Mouse (Mus musculus) forelimb bud, embryonic 11.5 days (tissue): ENCODE data around the gene Zdhhc13.

Experiments used
- DNase-seq: peaks from one replicate; pipeline ENCODE4 v3.0.0-alpha.2; 2012; ENCODE audit warnings: low read depth, low spot score

Zdhhc13 gene

DNA sequence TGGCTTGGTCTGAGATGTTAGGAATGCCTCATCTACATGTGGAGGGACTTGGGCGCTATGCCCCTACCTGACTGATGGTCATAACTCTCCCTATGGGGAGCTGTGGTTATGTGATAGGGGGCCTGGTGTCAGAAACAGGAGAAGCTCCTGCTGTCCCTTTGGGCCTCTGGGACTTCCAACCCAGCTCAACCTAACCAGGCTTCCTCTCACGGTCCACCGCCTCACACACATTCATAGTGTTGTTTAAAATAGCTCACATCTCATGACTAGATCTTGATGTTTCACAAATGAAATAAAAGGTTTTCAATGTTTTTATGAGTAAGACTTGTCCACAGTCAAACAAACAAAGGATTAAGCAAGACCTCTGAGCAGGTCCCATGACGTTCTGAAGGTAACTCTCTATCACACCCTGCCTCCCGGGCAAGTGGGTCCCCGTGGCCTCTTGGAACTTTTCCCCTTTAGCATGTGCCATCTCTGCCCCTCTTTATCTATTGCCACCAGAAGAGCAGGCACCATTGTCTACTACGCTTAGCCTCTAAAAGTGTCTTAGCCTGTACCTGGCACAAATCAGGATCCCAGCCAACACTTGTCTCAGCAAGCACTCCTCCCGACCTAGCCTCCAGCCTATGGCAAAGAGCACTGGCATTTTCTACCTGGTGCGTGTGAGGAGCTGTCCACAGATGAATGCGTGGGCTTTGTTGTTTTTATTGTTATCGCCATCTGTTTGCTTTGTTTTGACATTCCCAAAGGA lies 3.9 kb upstream of the Zdhhc13 start:
- no peak for DNase-seq

DNA sequence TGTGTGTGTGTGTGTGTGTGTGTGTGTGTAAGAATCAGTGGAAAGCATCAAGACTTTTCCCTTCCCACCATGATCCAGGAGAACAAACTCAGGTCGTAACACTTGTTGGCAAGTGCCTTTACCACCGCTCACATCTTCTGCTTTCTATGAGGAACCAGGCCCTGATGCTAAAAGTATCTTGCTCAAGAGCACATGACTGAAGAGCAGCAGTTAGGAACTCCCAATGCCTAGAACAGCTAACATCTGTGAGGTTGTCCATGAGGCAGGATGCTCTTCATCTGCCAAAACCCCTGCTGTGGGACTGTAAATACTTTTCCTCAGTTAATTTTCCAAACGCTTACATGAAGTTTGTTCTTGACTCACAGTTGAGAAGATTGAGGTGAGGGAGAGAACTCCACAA lies 455 bp upstream of the Zdhhc13 start:
- DNase-seq, result no peak

GRCm38 (mm10) chr7:48790117-48790516 lies 1.3 kb downstream of the Zdhhc13 start:
- no peak for DNase-seq

DNA sequence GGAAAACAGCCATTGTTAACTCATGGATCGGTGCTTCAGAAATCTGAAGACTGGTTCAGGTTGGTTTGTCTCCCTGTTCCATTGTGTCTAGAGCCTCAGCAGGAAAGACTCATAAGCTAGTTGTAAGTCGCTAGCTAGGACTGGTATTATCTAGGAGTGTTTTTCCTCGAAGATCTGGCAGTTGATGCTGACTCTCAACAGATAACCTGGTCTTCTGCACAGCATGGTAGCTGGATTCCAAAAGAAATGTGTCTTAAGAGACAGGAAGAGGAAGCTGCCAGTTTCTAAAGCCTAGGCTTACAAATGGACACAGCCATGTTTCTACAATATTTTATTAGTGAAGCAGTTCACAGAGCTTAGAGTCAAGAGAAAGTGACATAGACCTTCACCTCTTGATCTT lies 2.6 kb downstream of the Zdhhc13 start:
- DNase-seq, result no peak

DNA sequence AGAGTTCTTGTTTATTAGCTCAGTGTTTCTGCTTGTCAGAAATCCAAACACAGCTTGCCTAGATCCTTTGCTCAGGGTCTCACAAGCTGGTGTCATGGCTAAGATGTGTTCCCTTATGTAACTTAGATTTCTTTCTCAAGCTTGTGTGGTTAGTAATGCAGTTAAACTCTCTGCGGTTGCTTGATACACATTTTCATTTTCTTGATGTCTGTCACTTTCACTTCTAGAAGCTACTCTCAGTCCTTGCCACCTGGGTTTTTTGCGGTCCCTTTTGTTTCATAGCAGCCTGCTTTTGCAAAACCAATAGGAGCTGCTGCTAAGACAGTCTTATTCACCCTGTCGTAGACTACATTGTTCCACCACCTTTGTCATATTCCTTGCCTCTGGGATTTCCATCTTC lies 6.3 kb downstream of the Zdhhc13 start:
- DNase-seq, result no peak

GRCm38 (mm10) chr7:48803381-48803780 lies 14.6 kb downstream of the Zdhhc13 start:
- no peak for DNase-seq

- no peak for DNase-seq
These were observed 17.8 kb downstream of the Zdhhc13 start for GRCm38 (mm10) chr7:48806587-48806986.

- no peak for DNase-seq
These were observed 21.8 kb downstream of the Zdhhc13 start for GRCm38 (mm10) chr7:48810652-48811051.

- no peak for DNase-seq
These were observed 23.6 kb downstream of the Zdhhc13 start for GRCm38 (mm10) chr7:48812358-48812757.

- no peak for DNase-seq
These were observed 24.8 kb downstream of the Zdhhc13 start for GRCm38 (mm10) chr7:48813594-48813993.

- no peak for DNase-seq
These were observed 32.9 kb downstream of the Zdhhc13 start for GRCm38 (mm10) chr7:48821654-48822053.

- DNase-seq, result no peak
These were observed 34.8 kb downstream of the Zdhhc13 start for GRCm38 (mm10) chr7:48823621-48824020.

- no peak for DNase-seq
These were observed 35.9 kb downstream of the Zdhhc13 start for GRCm38 (mm10) chr7:48824671-48825070.

GRCm38 (mm10) chr7:48825170-48825569 lies 36.4 kb downstream of the Zdhhc13 start:
- no peak for DNase-seq

DNA sequence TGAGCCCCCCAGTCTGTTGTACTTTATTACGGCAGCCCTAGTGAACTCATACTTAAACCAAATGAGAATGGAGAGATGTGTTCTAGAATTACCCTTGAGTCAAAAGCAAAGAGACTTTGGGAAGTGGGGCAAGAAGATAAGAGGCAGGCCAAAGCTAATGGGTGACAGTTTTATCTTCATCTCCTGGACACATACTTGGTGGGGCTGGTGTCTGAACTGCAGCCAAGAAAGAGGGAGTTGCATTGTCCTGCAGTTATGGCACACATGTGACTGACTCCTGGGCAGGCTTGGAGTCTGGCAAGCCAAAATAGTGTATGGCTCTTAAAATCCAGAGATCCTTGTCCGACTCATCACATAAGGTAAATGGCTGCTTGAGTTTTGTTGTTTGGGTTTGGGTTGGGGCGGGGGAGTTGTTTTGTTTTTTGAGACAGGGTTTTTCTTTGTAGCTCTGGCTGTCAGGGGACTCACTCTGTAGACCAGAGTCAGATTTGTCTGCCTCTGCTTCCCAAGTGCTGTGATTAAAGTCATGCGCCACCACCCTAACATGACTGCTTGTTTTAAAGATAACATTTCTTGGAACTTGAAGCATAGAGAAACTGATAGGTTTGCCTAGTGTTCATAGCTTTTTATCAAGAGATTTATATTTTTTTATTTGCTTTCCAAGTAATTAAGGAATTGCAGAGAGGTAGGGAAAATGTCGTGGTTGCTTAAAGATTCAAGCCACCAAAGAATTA lies 40.5 kb downstream of the Zdhhc13 start:
- no peak for DNase-seq

- DNase-seq, result no peak
These were observed 41.6 kb downstream of the Zdhhc13 start for GRCm38 (mm10) chr7:48830395-48830794.

DNA sequence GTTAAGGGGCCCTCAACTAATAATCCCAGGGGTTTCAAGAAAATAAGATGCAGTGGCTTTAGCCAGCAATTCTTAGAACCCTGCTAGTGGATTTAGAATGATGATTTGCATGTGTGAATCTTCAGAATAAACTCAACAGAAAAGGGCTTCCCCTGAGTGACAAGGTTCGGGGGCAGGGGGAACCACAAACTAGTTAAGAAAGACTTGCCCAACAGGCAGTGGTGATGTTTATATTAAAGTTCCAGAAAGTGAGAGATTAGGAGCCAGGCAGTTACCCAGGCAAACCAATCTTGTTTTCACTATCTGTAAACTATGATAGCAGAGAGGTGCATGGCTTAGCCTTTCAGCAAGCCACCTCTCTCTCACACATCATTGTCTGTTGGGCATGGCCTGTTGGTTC lies 43.9 kb downstream of the Zdhhc13 start:
- DNase-seq, result no peak

GRCm38 (mm10) chr7:48834371-48834970 lies 45.7 kb downstream of the Zdhhc13 start:
- DNase-seq, result no peak

- no peak for DNase-seq
These were observed 46.3 kb downstream of the Zdhhc13 start for GRCm38 (mm10) chr7:48834989-48835626.

- no peak for DNase-seq
These were observed 48.1 kb downstream of the Zdhhc13 start for GRCm38 (mm10) chr7:48836949-48837348.

DNA sequence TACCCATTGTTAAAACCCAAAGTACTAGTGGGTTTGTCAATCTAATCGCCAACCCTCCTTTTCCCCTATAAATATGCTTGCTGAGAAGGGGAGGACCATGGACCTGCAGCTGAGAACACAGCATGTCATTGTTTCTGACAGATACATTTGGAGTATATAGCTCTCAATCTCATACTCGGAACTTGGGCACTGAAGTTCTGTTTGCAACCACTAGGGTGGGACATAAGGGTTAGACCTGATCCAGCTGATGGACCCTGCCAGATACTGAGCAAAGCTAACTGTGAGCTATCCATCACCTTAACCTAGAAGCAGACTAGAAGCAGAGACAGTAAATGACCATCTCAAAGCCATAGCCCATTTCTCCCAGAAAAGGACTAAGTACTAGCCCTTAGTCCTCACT lies 49.6 kb downstream of the Zdhhc13 start:
- DNase-seq, result no peak

- DNase-seq, result no peak
These were observed 51.7 kb downstream of the Zdhhc13 start for GRCm38 (mm10) chr7:48840545-48840944.
